Mouse (Mus musculus): ENCODE results near the gene Olfr552.
"Not testable (repeated sequence)": the region's sequence is repeated elsewhere in the genome, so short reads cannot be mapped to it uniquely, and the experiment has no call there.

Olfr552 gene

GRCm38 (mm10) chr7:102597378-102598031 lies at the start of gene Olfr552:
Gene Olfr552 (plus strand): TSS chr7:102597770.
- in situ Hi-C loops (cut with MboI; ENCODE audit: low pct_unique_long_range_greater_than_20kb in 1 of 2, low sequenced_read_pairs in 2 of 2, unreplicated experiment in 1 of 2) = no loop called here

DNA sequence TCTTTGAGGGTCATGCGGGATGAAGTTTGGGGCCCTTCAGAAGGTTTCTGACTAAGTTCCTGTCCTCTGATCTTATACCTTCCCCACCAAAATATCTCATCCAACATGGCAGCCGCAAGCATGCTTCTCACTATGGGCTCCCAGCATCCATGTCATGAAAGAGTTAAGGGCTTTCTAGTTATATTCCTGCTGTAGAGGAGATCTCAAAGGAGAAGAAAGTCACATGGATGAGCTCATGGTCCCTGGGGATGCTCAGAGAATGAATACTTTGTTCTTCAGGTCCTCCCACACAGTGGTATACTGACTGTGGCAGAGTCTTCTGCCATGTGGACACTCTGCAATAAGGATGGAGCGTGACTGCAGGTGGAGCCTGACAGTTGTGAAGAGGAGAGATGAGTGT lies 48.0 kb upstream of the Olfr552 start, which contains the start of gene Olfr549:
Gene Olfr549 (plus strand): TSS at position 301 of the 400 bp plus-strand sequence.
- in situ Hi-C loops (cut with MboI; ENCODE audit: low pct_unique_long_range_greater_than_20kb in 1 of 2, low sequenced_read_pairs in 2 of 2, unreplicated experiment in 1 of 2) = no loop called here

- in situ Hi-C loops (cut with MboI; ENCODE audit: low pct_unique_long_range_greater_than_20kb in 1 of 2, low sequenced_read_pairs in 2 of 2, unreplicated experiment in 1 of 2) = no loop called here
Measured at GRCm38 (mm10) chr7:102553279-102553678, 44.3 kb upstream of the Olfr552 start.

DNA sequence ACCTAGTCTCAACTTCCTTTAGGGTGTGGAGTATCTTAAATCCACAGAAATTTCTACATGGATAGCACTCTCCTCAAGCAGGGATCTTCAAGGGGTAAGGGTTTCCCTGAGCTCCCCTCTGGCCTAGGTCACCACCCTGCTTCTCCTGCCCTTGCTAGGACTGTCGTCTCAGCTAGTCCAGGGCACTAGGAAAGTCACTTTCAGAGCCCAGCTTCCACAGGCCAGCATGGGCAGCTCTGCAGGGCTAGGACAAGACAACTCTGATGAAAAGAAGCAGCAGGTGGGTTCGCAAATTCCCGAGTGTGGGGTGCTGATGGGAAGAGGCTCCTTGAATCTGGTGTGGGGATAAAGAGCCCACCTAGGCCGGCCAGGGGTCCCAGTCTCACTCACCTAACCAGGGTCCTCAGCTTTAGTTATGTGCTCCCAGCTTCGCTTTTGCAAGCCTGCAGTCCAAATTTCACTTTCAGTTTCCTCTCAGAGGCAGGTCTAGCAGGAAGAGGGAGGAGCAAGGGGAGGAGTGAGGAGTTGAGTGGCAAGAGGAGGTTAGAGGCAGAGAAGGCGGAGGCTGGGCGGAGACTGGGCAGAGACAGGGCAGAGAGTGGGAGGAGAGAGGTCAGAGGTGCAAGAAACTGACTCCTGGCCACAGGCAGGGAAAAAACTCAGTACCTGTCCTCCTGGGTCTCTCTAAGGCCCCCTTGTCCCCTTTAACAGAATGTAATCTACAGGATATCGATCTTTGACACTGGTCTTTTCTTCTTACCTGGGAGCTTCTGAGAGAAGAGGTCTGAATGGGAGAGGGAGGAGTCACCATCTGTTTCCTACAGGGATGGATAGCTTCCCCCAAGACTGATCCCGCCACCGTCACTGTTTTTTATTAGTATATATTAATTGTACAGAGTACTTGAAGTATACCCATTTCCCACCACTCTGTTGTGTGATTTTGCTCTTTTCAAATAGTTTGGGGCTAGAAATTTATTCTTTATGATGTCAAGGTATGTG lies 32.3 kb upstream of the Olfr552 start, which contains the start of gene Trim21:
Gene Trim21 (minus strand): TSS at position 488 of the 999 bp plus-strand sequence.
- in situ Hi-C loops (cut with MboI; ENCODE audit: low pct_unique_long_range_greater_than_20kb in 1 of 2, low sequenced_read_pairs in 2 of 2, unreplicated experiment in 1 of 2) = no loop called here

DNA sequence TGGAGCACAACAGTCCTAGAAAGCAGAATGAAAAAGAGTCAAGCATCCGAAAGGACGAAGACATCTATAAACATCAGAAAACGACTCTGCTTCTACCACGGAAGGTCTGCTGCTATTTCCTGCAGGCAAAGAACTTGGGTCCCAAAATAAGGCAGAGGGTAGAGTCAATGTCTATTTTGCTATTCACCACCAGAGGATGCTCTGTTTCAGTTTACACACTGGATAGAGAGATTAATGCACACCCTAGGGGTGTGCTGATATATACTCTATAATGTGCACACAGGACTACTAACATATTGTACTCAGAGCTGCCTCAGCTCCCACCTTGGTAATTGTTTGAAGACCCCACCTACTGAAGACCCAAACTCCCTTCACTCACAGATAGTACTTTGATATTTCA lies 31.4 kb upstream of the Olfr552 start:
- in situ Hi-C loops (cut with MboI; ENCODE audit: low pct_unique_long_range_greater_than_20kb in 1 of 2, low sequenced_read_pairs in 2 of 2, unreplicated experiment in 1 of 2) = no loop called here

GRCm38 (mm10) chr7:102571142-102571541 lies 26.4 kb upstream of the Olfr552 start, which contains the start of gene Olfr550:
Gene Olfr550 (plus strand): TSS chr7:102571442.
- in situ Hi-C loops (cut with MboI; ENCODE audit: low pct_unique_long_range_greater_than_20kb in 1 of 2, low sequenced_read_pairs in 2 of 2, unreplicated experiment in 1 of 2) = no loop called here

DNA sequence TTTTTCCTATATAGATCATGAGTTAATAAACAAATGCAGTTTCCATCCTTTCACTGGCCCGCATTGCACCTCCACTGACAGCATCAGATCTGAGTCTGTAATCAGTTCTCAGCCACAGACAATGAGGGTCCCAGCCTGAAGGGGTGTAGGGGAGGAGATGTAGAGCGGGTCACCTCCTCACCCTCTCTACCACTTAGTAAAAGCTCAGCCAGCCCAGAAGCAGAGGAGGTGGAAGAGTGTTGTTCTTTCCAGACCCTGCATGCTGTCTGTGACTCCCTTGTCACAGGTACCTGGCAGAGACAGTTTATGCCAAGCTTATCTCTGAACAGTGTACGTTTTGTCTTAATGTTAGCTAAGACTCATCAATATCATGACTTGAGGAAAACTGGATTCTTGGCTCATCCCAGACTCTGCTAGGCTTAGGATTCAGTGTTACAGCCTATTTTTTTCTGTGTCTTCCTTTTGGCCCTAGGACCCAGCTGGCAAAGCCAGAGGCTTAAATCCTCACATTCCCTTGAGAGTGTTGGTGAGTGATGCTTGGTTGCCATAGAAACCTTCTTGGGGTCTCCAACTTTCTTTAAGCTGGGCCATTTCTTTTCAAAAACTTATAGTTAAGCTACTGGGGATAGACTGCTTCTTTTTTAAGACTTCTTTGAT lies 24.3 kb upstream of the Olfr552 start:
- in situ Hi-C loops (cut with MboI; ENCODE audit: low pct_unique_long_range_greater_than_20kb in 1 of 2, low sequenced_read_pairs in 2 of 2, unreplicated experiment in 1 of 2) = no loop called here

DNA sequence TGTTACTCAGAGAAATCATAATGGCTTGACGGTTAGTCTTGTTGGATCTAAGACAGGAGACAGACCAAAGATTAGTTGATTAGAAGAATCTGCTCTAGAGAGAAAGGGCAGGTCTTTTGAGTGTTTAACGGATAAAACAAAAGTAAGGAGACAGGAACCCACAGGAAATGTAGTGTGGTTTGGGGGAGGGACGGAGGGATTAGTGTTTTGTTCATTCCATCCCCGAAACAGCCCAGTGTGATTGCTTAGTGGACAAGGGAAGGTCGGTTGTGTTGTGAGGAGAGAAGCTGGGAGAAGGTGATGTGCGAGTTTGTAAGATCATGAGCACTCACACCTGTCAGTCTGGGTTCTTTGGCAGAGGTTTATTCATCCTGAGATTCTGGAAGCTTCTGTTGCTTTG lies 21.6 kb upstream of the Olfr552 start:
- in situ Hi-C loops (cut with MboI; ENCODE audit: low pct_unique_long_range_greater_than_20kb in 1 of 2, low sequenced_read_pairs in 2 of 2, unreplicated experiment in 1 of 2) = no loop called here

- in situ Hi-C loops (cut with MboI; ENCODE audit: low pct_unique_long_range_greater_than_20kb in 1 of 2, low sequenced_read_pairs in 2 of 2, unreplicated experiment in 1 of 2) = no loop called here
Measured at GRCm38 (mm10) chr7:102591786-102592185, 5.8 kb upstream of the Olfr552 start, which contains the start of gene Olfr551. Gene Olfr551 (minus strand): TSS chr7:102591886.

- in situ Hi-C loops (cut with MboI; ENCODE audit: low pct_unique_long_range_greater_than_20kb in 1 of 2, low sequenced_read_pairs in 2 of 2, unreplicated experiment in 1 of 2) = no loop called here
Measured at GRCm38 (mm10) chr7:102618118-102618517, 20.5 kb downstream of the Olfr552 start, which contains the start of gene Olfr553. Gene Olfr553 (minus strand): TSS chr7:102618218.

GRCm38 (mm10) chr7:102619608-102620007 lies 22.0 kb downstream of the Olfr552 start:
- in situ Hi-C loops (cut with MboI; ENCODE audit: low pct_unique_long_range_greater_than_20kb in 1 of 2, low sequenced_read_pairs in 2 of 2, unreplicated experiment in 1 of 2) = no loop called here

DNA sequence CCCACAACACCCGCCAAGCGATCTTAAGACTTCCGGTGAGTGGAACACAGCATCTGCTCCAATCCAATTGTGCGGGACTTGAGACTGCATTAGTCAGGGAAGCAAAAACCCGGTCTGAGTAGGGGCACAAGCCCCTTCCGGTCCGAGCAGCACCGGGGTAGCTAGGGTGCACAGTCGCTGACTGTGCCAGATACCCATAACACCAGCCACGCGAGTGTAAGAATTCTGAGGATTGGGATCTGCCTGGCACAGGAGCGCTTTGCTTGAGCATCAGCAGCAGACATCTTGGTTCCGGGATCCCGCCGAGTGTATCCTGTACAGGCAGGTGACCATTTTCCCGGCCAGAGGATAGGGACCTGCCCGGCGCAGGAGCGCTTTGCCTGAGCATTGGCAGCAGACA lies 22.8 kb downstream of the Olfr552 start:
- in situ Hi-C loops (cut with MboI; ENCODE audit: low pct_unique_long_range_greater_than_20kb in 1 of 2, low sequenced_read_pairs in 2 of 2, unreplicated experiment in 1 of 2) = not testable (repeated sequence)

GRCm38 (mm10) chr7:102636665-102637064 lies 39.1 kb downstream of the Olfr552 start:
- in situ Hi-C loops (cut with MboI; ENCODE audit: low pct_unique_long_range_greater_than_20kb in 1 of 2, low sequenced_read_pairs in 2 of 2, unreplicated experiment in 1 of 2) = no loop called here

DNA sequence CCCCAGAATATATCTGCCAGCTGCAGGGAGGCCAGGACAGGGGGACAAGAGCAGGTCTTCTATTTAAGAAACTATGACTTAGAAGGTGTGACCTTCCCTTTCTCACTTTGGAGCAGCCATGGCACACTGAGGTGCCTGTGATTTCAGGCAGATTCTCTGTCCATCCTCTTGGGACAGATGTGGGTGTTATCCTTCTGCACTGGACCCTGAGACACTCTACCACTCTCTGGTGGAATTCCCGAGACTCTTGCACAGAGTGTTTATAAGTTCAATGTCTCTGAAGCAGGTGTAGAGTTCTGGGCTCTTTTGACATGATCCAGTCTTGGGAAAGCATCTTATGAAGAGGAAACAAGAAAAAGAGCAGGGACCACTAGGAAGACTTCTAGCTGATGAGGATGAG lies 40.6 kb downstream of the Olfr552 start, which contains the start of gene Olfr554:
Gene Olfr554 (plus strand): TSS at position 301 of the 400 bp plus-strand sequence.
- in situ Hi-C loops (cut with MboI; ENCODE audit: low pct_unique_long_range_greater_than_20kb in 1 of 2, low sequenced_read_pairs in 2 of 2, unreplicated experiment in 1 of 2) = no loop called here

DNA sequence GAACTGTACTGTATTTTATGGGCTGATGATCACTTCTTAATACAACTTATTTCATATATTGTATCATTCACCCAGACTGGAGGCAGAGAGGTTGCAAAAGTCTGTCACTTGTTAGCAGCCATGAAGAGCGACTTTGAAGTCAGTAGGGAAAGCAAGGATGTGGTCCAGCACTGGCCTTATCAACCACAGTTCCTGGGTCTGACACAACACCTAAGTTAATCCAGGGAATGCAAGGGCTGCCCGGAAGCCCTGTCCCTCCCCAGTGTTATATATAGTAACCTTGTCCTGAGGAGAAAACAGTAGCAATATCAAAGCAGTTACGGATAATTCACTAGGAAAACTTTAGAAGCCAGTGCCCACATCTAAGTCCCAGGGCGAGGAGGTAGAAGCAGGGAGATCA lies 47.4 kb downstream of the Olfr552 start:
- in situ Hi-C loops (cut with MboI; ENCODE audit: low pct_unique_long_range_greater_than_20kb in 1 of 2, low sequenced_read_pairs in 2 of 2, unreplicated experiment in 1 of 2) = not testable (repeated sequence)

All from mouse embryonic stem cell (cell line).